Mouse (Mus musculus) C2C12 (cell line): Measurements from ENCODE around the gene Fam189a2. TPM values are rescaled to one million over a fixed set of nuclear protein-coding genes. Genes with fewer than 3 reads are reported as not detected.

Experiments used
- H3K27me3 ChIP-seq: one replicate; pipeline ENCODE4 v1.6.1; 2011; ENCODE audit not compliant: control insufficient read depth, insufficient read depth, insufficient read length
- H3K36me3 ChIP-seq: one replicate; pipeline ENCODE4 v1.6.1; 2011; ENCODE audit not compliant: control insufficient read depth, insufficient read depth
- H3K4me3 ChIP-seq: one replicate; pipeline ENCODE4 v1.5.1; 2011; ENCODE audit warnings: mild to moderate bottlenecking, control low read depth; ENCODE audit not compliant: poor library complexity, insufficient read depth, severe bottlenecking
- H3K79me2 ChIP-seq: one replicate; pipeline ENCODE4 v1.6.1; 2011; ENCODE audit not compliant: control insufficient read depth, insufficient read depth
- H3K79me3 ChIP-seq: one replicate; pipeline ENCODE4 v1.6.1; 2011; ENCODE audit warnings: low read depth, control low read depth
- H3ac ChIP-seq: one replicate; pipeline ENCODE3; 2011; ENCODE audit warnings: low read depth; ENCODE audit not compliant: control insufficient read depth, insufficient read length
- CEBPB ChIP-seq: IDR thresholded peaks from one replicate; pipeline ENCODE4 v1.6.1; 2011; ENCODE audit warnings: low read depth, mild to moderate bottlenecking, control low read depth, moderate library complexity
- CTCF ChIP-seq: IDR thresholded peaks from one replicate; pipeline ENCODE4 v1.5.1; 2011; ENCODE audit not compliant: control insufficient read depth, insufficient read depth, insufficient read length
- FOSL1 ChIP-seq: IDR thresholded peaks from one replicate; pipeline ENCODE4 v1.8.0; 2011; ENCODE audit warnings: mild to moderate bottlenecking, low read length; ENCODE audit not compliant: poor library complexity, insufficient read depth, severe bottlenecking
- MAX ChIP-seq: IDR thresholded peaks from one replicate; pipeline ENCODE4 v1.6.1; 2011; ENCODE audit warnings: mild to moderate bottlenecking, control low read depth
- MYOD1 ChIP-seq: IDR thresholded peaks from one replicate; pipeline ENCODE4 v1.6.1; 2011; ENCODE audit warnings: low read depth; ENCODE audit not compliant: control insufficient read depth, insufficient read length
- MYOG ChIP-seq: IDR thresholded peaks from one replicate; pipeline ENCODE4 v1.6.1; 2011; ENCODE audit not compliant: control insufficient read depth, insufficient read length; ENCODE audit errors: extremely low read depth
- USF1 ChIP-seq: IDR thresholded peaks from one replicate; pipeline ENCODE4 v1.6.1; 2011; ENCODE audit warnings: low read depth, mild to moderate bottlenecking, control low read depth, moderate library complexity
- polyA plus RNA-seq: library from polyadenylated mRNA; unstranded; fragments of >200 nt; fragmentation: generic; extraction: Trizol; gene quantifications from one replicate; pipeline ENCODE4 v1.2.1, GENCODE M21; 2012; ENCODE audit warnings: missing spikeins

Gene Fam189a2
- polyA plus RNA-seq, 1 experiment, result 0.42 TPM

DNA sequence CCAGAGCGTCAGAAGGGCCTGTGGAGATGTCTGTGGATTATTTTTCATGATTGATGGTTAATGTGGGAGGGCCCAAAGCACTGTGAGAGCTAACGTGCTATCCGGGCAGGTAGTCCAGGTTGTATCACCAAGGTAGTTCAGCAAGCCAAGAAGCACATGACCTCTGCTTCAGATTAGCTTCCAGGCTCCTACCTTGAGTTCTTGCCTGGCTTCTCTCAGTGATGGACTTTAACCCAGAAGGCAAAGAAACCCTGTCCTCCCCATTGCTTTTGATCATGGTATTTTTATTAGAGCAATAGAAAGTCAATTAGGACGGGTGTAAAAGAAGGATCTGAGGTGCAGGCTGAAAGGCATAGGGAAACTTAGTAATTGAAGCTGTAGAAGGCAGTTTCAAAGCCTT is 32.8 kb upstream of the Fam189a2 start:
- Histone ChIP-seq H3K27me3 (no peaks in the 10 kb centered on the region), H3K36me3 (no peaks in the 10 kb centered on the region), H3K4me3 (no peak overlapping the region), H3ac (no peak overlapping the region), H3K79me2 (no peaks in the 10 kb centered on the region), H3K79me3 (no peaks in the 10 kb centered on the region)
- TF ChIP-seq CTCF (no peak), FOSL1 (no peak), MYOD1 (no peak), USF1 (no peak), CEBPB (no peak), MYOG (no peak), MAX (no peak)

DNA sequence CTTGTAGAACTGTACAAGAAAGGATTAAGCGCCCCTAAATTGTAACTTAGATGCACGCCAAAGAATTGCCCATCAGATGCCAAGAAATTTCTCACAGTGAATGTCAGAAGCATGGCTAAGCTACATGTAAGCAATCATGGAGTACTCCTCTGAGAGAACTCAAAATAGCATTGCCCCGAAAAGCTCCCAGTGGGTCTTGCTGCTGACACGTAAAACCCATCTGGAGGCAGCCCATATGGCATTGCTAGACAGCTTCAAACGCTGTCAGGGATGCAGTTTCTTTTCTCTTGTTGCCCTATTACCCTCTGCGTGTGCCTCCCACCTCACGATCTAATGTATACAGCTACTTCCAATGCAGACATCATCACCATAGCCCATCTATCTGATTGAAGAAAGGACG is 28.0 kb upstream of the Fam189a2 start:
- Histone ChIP-seq H3K79me2 (no peaks in the 10 kb centered on the region), H3K27me3 (no peaks in the 10 kb centered on the region), H3K4me3 (no peak overlapping the region), H3ac (no peak overlapping the region), H3K79me3 (no peaks in the 10 kb centered on the region), H3K36me3 (no peaks in the 10 kb centered on the region)
- no peak for TF ChIP-seq MYOG
- TF ChIP-seq USF1, result no peak
- no peak for TF ChIP-seq CEBPB
- no peak for TF ChIP-seq MYOD1
- no peak for TF ChIP-seq CTCF
- no peak for TF ChIP-seq MAX
- no peak for TF ChIP-seq FOSL1

DNA sequence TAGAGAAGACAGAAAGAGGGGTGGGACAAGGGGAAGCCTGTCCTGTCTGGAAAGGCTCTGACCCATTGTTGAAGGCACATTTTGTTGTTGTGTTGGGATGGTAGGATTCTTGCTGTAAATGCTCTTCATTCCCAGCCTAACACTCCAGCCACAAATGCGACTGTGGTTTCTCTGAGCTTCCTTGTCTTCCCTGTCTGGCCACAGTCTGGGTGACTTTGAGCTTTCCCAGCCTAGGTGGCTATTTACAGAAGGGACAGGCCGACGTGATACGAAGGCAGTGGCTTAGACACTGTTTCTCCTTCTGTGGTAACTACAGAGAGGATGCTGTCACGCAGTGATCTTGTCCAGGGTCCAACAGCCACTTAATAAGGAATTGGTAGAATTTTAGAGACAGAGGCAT is 27.2 kb upstream of the Fam189a2 start:
- Histone ChIP-seq H3K4me3 (no peak overlapping the region), H3K27me3 (no peaks in the 10 kb centered on the region), H3K36me3 (no peaks in the 10 kb centered on the region), H3K79me3 (no peaks in the 10 kb centered on the region), H3ac (no peak overlapping the region), H3K79me2 (no peaks in the 10 kb centered on the region)
- TF ChIP-seq MYOG (no peak), MYOD1 (no peak), CEBPB (no peak), FOSL1 (no peak), USF1 (no peak), MAX (no peak), CTCF (no peak)

DNA sequence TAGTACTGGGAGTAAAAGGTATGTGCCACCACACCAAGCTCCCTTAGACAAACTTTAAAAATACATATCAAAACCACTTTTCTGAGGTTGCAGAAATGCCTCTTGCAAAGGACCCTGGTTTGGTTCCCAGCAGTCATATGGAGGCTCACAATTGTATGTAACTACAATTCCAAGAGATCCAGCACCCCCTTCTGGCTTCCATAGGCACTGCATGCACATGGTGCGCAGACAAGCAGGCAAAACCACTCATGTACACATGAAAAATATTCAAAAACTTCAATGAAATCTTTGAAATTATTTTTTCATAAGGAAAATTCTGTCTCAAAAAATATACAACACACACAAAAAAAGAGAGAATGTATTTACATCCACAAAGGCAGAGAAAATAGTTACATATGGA is 26.1 kb upstream of the Fam189a2 start:
- Histone ChIP-seq H3K79me2 (no peaks in the 10 kb centered on the region), H3ac (no peak overlapping the region), H3K36me3 (no peaks in the 10 kb centered on the region), H3K27me3 (no peaks in the 10 kb centered on the region), H3K79me3 (no peaks in the 10 kb centered on the region), H3K4me3 (no peak overlapping the region)
- TF ChIP-seq USF1 (no peak), CEBPB (no peak), MYOG (no peak), MYOD1 (no peak), CTCF (no peak), MAX (no peak), FOSL1 (no peak)

DNA sequence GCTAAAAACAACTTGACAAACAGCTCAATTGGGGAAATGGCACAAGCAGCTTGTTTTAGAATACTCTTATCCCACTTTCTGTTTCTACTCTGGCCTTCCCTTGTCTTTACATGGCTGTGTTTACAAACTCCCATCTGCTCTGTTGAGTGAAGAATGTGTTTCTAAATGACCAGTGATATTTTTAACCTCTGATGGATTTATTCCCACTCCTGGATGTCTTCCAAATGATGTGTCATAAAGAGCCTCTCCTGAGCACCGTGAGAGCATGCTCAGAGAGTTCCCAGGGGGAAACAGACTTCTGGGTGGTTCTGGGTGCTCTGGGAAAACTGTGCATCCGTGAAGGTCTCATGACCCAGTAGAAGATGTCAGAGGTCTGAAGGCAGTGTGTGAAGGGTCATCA is 24.1 kb upstream of the Fam189a2 start:
- H3K27me3 ChIP-seq, result no peaks in the 10 kb centered on the region

DNA sequence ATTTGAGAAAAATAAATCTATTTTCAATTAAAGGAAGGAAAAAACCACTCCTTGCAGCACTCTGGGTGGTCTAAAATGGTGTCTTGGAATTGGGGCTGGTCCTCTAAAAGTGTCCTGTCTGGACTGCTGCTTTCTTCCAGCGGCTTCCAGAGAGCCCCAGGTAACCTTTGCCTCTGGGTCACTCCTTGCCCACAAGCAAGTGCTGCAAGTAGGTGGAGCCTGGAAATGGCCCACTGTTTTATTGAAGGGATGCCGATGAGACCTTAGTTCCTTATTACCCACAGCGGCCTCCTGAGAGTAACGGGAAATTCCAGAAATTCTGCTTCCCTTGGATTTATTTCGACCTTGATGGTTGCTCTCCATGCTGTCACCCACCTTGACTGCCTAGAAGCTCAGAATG is 23.4 kb upstream of the Fam189a2 start:
- H3ac ChIP-seq, result no peak overlapping the region
- no peaks in the 10 kb centered on the region for H3K79me3 ChIP-seq
- no peaks in the 10 kb centered on the region for H3K27me3 ChIP-seq
- H3K36me3 ChIP-seq, result no peaks in the 10 kb centered on the region
- no peaks in the 10 kb centered on the region for H3K79me2 ChIP-seq
- H3K4me3 ChIP-seq, result no peak overlapping the region
- TF ChIP-seq FOSL1 (no peak), USF1 (no peak), MAX (no peak), MYOG (no peak), CTCF (no peak)

More for the DNA sequence above, 24.1 kb upstream of the Fam189a2 start:
- Histone ChIP-seq H3K4me3 (no peak overlapping the region), H3K36me3 (no peaks in the 10 kb centered on the region), H3ac (no peak overlapping the region), H3K79me3 (no peaks in the 10 kb centered on the region), H3K79me2 (no peaks in the 10 kb centered on the region)
- TF ChIP-seq CTCF (no peak), USF1 (no peak), MYOD1 (no peak), CEBPB (no peak), MYOG (no peak), MAX (no peak), FOSL1 (no peak)
